Mouse (Mus musculus) lung, embryonic 15.5 days (tissue): ENCODE results near the gene Isg20. TPM values are rescaled to one million over a fixed set of nuclear protein-coding genes. Genes with fewer than 3 reads are reported as not detected.

Experiments used
- ATAC-seq: fragments of 200-750 bp; cut with Nextera tagmentation; 2 replicates; pipeline ENCODE4 v1.8.0; 2017; ENCODE audit warnings: moderate number of reproducible peaks, borderline replicate concordance; ENCODE audit not compliant: low FRiP score, low TSS enrichment; ENCODE audit errors: extremely low read depth
- H3K27ac ChIP-seq: fragments of 300-500 bp; sonication (generic); 2 replicates; pipeline ENCODE4 v1.5.1; 2015; ENCODE audit warnings: moderate library complexity, mild to moderate bottlenecking, inconsistent platforms
- H3K27me3 ChIP-seq: fragments of 300-500 bp; sonication (generic); 2 replicates; pipeline ENCODE4 v1.6.1; 2015; ENCODE audit warnings: inconsistent platforms
- H3K36me3 ChIP-seq: fragments of 300-500 bp; sonication (generic); 2 replicates; pipeline ENCODE4 v1.6.1; 2015; ENCODE audit warnings: inconsistent platforms
- H3K4me1 ChIP-seq: fragments of 300-500 bp; sonication (generic); 2 replicates; pipeline ENCODE4 v1.6.1; 2015; ENCODE audit warnings: inconsistent platforms
- H3K4me2 ChIP-seq: fragments of 300-500 bp; sonication (generic); 2 replicates; pipeline ENCODE4 v1.6.1; 2015; ENCODE audit warnings: inconsistent platforms, mild to moderate bottlenecking, moderate library complexity
- H3K4me3 ChIP-seq: fragments of 300-500 bp; sonication (generic); 2 replicates; pipeline ENCODE4 v1.5.1; 2015; ENCODE audit warnings: mild to moderate bottlenecking, inconsistent platforms
- H3K9ac ChIP-seq: fragments of 300-500 bp; sonication (generic); 2 replicates; pipeline ENCODE4 v1.6.1; 2015; ENCODE audit warnings: inconsistent platforms
- H3K9me3 ChIP-seq: fragments of 300-500 bp; sonication (generic); 2 replicates; pipeline ENCODE4 v1.6.1; 2016; ENCODE audit warnings: inconsistent platforms
- WGBS: fragments of 180-500 bp; shearing (Covaris S2); methylation state at CpG from one replicate; pipeline ENCODE4 v1.1.7; 2015; 5-methylcytosine and 5-hydroxymethylcytosine counted together
- polyA plus RNA-seq: library from polyadenylated mRNA; unstranded; fragments of >200 nt; fragmentation: Nextera tagmentation; extraction: Ambion mirVana; gene quantifications from 2 replicates; pipeline ENCODE4 v1.2.1, GENCODE M21; 2015

Isg20 gene
- polyA plus RNA-seq: 9.4 and 13.9 TPM in 2 replicates

DNA sequence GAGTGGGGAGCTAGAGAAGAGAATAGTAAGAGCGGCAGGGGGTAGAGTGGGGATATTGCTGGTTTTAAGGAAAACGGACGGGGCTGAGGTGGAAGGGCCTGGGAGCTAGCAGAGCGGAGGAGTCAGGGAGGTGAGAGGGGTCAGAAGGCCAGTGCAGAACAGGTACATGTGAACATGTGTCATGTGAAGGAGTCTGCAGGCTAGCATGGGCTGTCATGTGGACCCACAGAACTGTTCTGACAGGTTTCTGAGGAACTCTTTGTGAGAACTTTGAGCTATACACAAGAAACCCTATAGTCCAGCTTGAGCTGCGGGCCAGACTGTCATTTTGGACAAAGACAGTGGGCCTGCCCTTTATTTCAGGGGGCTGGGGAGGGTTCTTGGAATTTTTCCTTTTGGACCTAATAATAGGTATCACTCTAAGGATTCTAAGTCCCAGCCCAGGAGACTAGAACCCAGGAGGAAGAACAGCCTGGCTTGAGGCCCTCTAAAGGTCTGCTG is at the start of gene Isg20:
TSS of gene Isg20 (plus strand) at position 451 of the 501 bp plus-strand sequence.
- Histone ChIP-seq H3K9me3 (no peaks in the 10 kb centered on the region), H3K4me3 (peak within 1 kb of the TSS; percentile 29), H3K27me3 (no peaks in the 10 kb centered on the region), H3K27ac (peak within 1 kb of the TSS; percentile 79), H3K9ac (no peak within 1 kb of the TSS), H3K4me2 (peak within 1 kb of the TSS; percentile 53), H3K4me1 (peaks cover 21% of the 10 kb centered on the region), H3K36me3 (0 out of 2 replicates have a peak, but pooled peaks cover 2% of the 10 kb centered on the region)
- ATAC-seq: no peak
- WGBS: 66% methylated on average over 5 of the region's 5 CpGs

DNA sequence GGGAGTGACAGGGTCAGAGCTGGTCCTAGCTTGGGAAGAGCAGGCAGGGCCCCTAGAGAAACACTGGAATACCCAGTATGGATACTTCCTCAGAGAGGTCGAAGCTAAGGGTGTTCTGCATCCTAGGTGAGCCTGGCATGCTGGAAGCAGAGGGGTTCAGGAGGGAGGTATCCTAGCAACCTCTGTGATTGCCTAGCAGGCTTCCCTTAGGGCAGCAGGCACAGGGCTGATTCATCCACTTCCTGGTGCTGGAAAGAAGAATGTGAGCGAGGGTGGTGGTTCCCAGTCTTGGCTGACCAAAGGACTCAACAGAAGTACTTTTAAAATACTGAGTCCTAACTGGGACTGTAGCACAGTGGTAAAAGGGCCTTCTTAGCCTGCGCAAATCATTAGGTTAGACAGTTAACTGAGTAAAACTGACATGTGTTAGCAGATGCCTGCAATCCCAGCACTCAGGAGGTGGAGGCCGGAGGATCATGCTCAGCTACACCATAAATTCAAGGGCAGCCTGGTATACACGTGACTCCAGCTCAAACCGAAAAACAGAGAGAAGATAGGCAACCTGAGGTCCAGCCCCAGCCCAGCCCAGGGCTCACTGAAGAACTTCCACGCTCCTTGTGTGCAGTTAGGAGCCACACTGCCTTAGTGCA is 49.3 kb upstream of the Isg20 start:
- no peak overlapping the region for H3K4me3 ChIP-seq
- no peak for ATAC-seq
- no peak overlapping the region for H3K4me2 ChIP-seq
- no peaks in the 10 kb centered on the region for H3K9me3 ChIP-seq
- H3K27me3 ChIP-seq: no peaks in the 10 kb centered on the region
- no peaks in the 10 kb centered on the region for H3K36me3 ChIP-seq
- H3K9ac ChIP-seq: no peak overlapping the region
- peaks cover 6% of the 10 kb centered on the region; the same call in 1 of the 2 replicates for H3K4me1 ChIP-seq
- 59% methylated on average over 7 of the region's 7 CpGs for WGBS
- H3K27ac ChIP-seq: no peak overlapping the region

- Histone ChIP-seq H3K36me3 (no peaks in the 10 kb centered on the region), H3K9me3 (no peaks in the 10 kb centered on the region), H3K27me3 (no peaks in the 10 kb centered on the region), H3K4me2 (no peak overlapping the region), H3K4me1 (peaks cover 6% of the 10 kb centered on the region; the same call in 1 of the 2 replicates), H3K4me3 (no peak overlapping the region), H3K27ac (no peak overlapping the region), H3K9ac (no peak overlapping the region)
- ATAC-seq: no peak
- WGBS: 41% methylated on average over 4 of the region's 4 CpGs
Observed at GRCm38 (mm10) chr7:78864446-78864802, 48.8 kb upstream of the Isg20 start.

GRCm38 (mm10) chr7:78865212-78865949 is 47.8 kb upstream of the Isg20 start:
- Histone ChIP-seq H3K4me1 (peaks cover 6% of the 10 kb centered on the region; the same call in 1 of the 2 replicates), H3K9me3 (no peaks in the 10 kb centered on the region), H3K27ac (no peak overlapping the region), H3K4me2 (no peak overlapping the region), H3K27me3 (no peaks in the 10 kb centered on the region), H3K9ac (no peak overlapping the region), H3K36me3 (no peaks in the 10 kb centered on the region), H3K4me3 (no peak overlapping the region)
- ATAC-seq: no peak
- 18% methylated on average over 12 of the region's 12 CpGs for WGBS

DNA sequence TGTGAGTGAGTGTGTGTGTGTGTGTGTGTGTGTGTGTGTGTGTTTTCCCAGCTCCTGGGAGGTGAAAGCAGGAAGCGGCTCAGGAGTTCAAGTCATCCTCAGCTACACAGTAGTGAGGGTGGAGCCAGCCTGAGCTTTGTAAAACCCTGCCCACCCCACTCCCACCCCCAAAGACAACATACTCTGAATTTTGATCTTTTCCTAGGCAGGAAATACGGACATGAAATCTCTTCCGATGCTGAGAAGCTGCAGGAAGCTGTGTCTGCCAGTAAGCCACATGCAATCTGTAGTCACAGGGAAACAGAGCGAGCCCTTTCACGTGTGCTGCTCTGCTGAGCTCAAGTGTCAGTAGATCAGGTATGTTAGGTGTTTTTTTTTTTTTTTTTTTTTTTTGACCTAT is 44.5 kb upstream of the Isg20 start:
- WGBS: 44% methylated on average over 5 of the region's 5 CpGs
- no peaks in the 10 kb centered on the region for H3K36me3 ChIP-seq
- no peak overlapping the region for H3K9ac ChIP-seq
- H3K27me3 ChIP-seq: no peaks in the 10 kb centered on the region
- no peak overlapping the region for H3K27ac ChIP-seq
- no peak overlapping the region for H3K4me3 ChIP-seq
- peaks cover 6% of the 10 kb centered on the region; the same call in 1 of the 2 replicates for H3K4me1 ChIP-seq
- H3K4me2 ChIP-seq: no peak overlapping the region
- ATAC-seq: no peak
- H3K9me3 ChIP-seq: no peaks in the 10 kb centered on the region

- ATAC-seq: no peak
- WGBS: 69% methylated on average over 6 of the region's 6 CpGs
- Histone ChIP-seq H3K4me3 (no peak overlapping the region), H3K27me3 (no peaks in the 10 kb centered on the region), H3K27ac (no peak overlapping the region), H3K9ac (no peak overlapping the region), H3K4me2 (no peak overlapping the region), H3K9me3 (no peaks in the 10 kb centered on the region), H3K36me3 (no peaks in the 10 kb centered on the region), H3K4me1 (no peaks in the 10 kb centered on the region)
Observed at GRCm38 (mm10) chr7:78872366-78872765, 40.9 kb upstream of the Isg20 start.

- Histone ChIP-seq H3K4me2 (no peak overlapping the region), H3K4me3 (no peak overlapping the region), H3K36me3 (no peaks in the 10 kb centered on the region), H3K27me3 (no peaks in the 10 kb centered on the region), H3K9me3 (no peaks in the 10 kb centered on the region), H3K27ac (no peak overlapping the region), H3K9ac (no peak overlapping the region), H3K4me1 (no peaks in the 10 kb centered on the region)
- 61% methylated on average over 5 of the region's 5 CpGs for WGBS
- ATAC-seq: no peak
Observed at GRCm38 (mm10) chr7:78872831-78873230, 40.4 kb upstream of the Isg20 start.

GRCm38 (mm10) chr7:78881607-78882468 is 31.4 kb upstream of the Isg20 start:
- peaks cover 9% of the 10 kb centered on the region; the same call in 1 of the 2 replicates for H3K4me1 ChIP-seq
- no peak overlapping the region for H3K4me3 ChIP-seq
- H3K9me3 ChIP-seq: no peaks in the 10 kb centered on the region
- no peak for ATAC-seq
- H3K4me2 ChIP-seq: peak overlapping the region; percentile 38; the same call in 1 of the 2 replicates
- WGBS: 11% methylated on average over 16 of the region's 16 CpGs
- H3K27me3 ChIP-seq: peaks cover 67% of the 10 kb centered on the region
- no peak overlapping the region for H3K9ac ChIP-seq
- H3K27ac ChIP-seq: no peak overlapping the region
- no peaks in the 10 kb centered on the region for H3K36me3 ChIP-seq

GRCm38 (mm10) chr7:78882469-78882837 is 30.8 kb upstream of the Isg20 start:
- ATAC-seq: no peak
- H3K4me3 ChIP-seq: no peak overlapping the region
- H3K27ac ChIP-seq: no peak overlapping the region
- H3K9me3 ChIP-seq: no peaks in the 10 kb centered on the region
- H3K9ac ChIP-seq: no peak overlapping the region
- peak overlapping the region; percentile 38; the same call in 1 of the 2 replicates for H3K4me2 ChIP-seq
- peaks cover 9% of the 10 kb centered on the region; the same call in 1 of the 2 replicates for H3K4me1 ChIP-seq
- peaks cover 67% of the 10 kb centered on the region for H3K27me3 ChIP-seq
- WGBS: 3% methylated on average over 23 of the region's 23 CpGs
- H3K36me3 ChIP-seq: no peaks in the 10 kb centered on the region

- no peak for ATAC-seq
- Histone ChIP-seq H3K27ac (no peak overlapping the region), H3K9ac (no peak overlapping the region), H3K9me3 (no peaks in the 10 kb centered on the region), H3K27me3 (peaks cover 67% of the 10 kb centered on the region), H3K4me2 (no peak overlapping the region), H3K4me3 (no peak overlapping the region), H3K36me3 (no peaks in the 10 kb centered on the region), H3K4me1 (peaks cover 9% of the 10 kb centered on the region; the same call in 1 of the 2 replicates)
- 1% methylated on average over 34 of the region's 34 CpGs for WGBS
Observed at GRCm38 (mm10) chr7:78883016-78883725, 30.1 kb upstream of the Isg20 start.

- Histone ChIP-seq H3K27ac (no peak overlapping the region), H3K27me3 (peaks cover 71% of the 10 kb centered on the region), H3K4me1 (peaks cover 9% of the 10 kb centered on the region; the same call in 1 of the 2 replicates), H3K9ac (no peak overlapping the region), H3K4me3 (no peak overlapping the region), H3K36me3 (no peaks in the 10 kb centered on the region), H3K4me2 (no peak overlapping the region), H3K9me3 (no peaks in the 10 kb centered on the region)
- 11% methylated on average over 8 of the region's 8 CpGs for WGBS
- no peak for ATAC-seq
Observed at GRCm38 (mm10) chr7:78883726-78884060, 29.5 kb upstream of the Isg20 start.
